Mouse (Mus musculus) common myeloid progenitor, adult 5-6 weeks (primary cell): ENCODE results near the gene 2310046K23Rik. TPM values are rescaled to one million over a fixed set of nuclear protein-coding genes. Genes with fewer than 3 reads are reported as not detected.
"Not testable (repeated sequence)": the region's sequence is repeated elsewhere in the genome, so short reads cannot be mapped to it uniquely, and the experiment has no call there.

Source experiments
- ATAC-seq: replicated peaks from 2 replicates; pipeline ENCODE4 v1.8.0; 2016; ENCODE audit warnings: low read depth, mild to moderate bottlenecking, moderate TSS enrichment, inconsistent platforms; ENCODE audit not compliant: poor library complexity, severe bottlenecking
- total RNA-seq: library from RNA; stranded (forward); fragments of 200-1000, 187-1606 nt; gene quantifications from 2 replicates; pipeline ENCODE4 v1.2.3, GENCODE M21; 2017

The 2310046K23Rik gene
- not detected in 2 replicates for total RNA-seq

- ATAC-seq, result no peak
These were observed at the start of gene 2310046K23Rik for GRCm38 (mm10) chr3:92534411-92534810. Gene 2310046K23Rik, minus strand, starts transcription at chr3:92534511.

- ATAC-seq, result no peak
These were observed 49.0 kb upstream of the 2310046K23Rik start for GRCm38 (mm10) chr3:92583164-92583826.

- no peak for ATAC-seq
These were observed 45.2 kb upstream of the 2310046K23Rik start for GRCm38 (mm10) chr3:92579508-92579907.

GRCm38 (mm10) chr3:92578652-92579413 lies 44.5 kb upstream of the 2310046K23Rik start:
- ATAC-seq, result no peak

- ATAC-seq, result 0 out of 2 replicates have a peak, but pooled peaks have one; percentile 32
These were observed 39.2 kb upstream of the 2310046K23Rik start, which contains the start of gene Ivl for GRCm38 (mm10) chr3:92573449-92574041. Gene Ivl, minus strand, starts transcription at chr3:92573735.

- ATAC-seq, result no peak
These were observed 38.3 kb upstream of the 2310046K23Rik start for GRCm38 (mm10) chr3:92572514-92573155.

GRCm38 (mm10) chr3:92568752-92569151 lies 34.4 kb upstream of the 2310046K23Rik start:
- no peak for ATAC-seq

- ATAC-seq, result no peak
These were observed 31.1 kb upstream of the 2310046K23Rik start for GRCm38 (mm10) chr3:92565418-92565817.

GRCm38 (mm10) chr3:92512325-92512724 lies 22.0 kb downstream of the 2310046K23Rik start:
- ATAC-seq, result no peak

GRCm38 (mm10) chr3:92510786-92511185 lies 23.5 kb downstream of the 2310046K23Rik start:
- no peak for ATAC-seq

GRCm38 (mm10) chr3:92508185-92508584 lies 26.1 kb downstream of the 2310046K23Rik start:
- ATAC-seq, result no peak

- ATAC-seq, result no peak
These were observed 30.8 kb downstream of the 2310046K23Rik start for GRCm38 (mm10) chr3:92503528-92503927.

- ATAC-seq, result no peak
These were observed 33.9 kb downstream of the 2310046K23Rik start, which contains the start of gene Sprr4 for GRCm38 (mm10) chr3:92500393-92500792. Gene Sprr4, minus strand, starts transcription at chr3:92500493.

- ATAC-seq, result not testable (repeated sequence)
These were observed 44.0 kb downstream of the 2310046K23Rik start for GRCm38 (mm10) chr3:92490262-92490661.

- ATAC-seq, result no peak
These were observed 48.0 kb downstream of the 2310046K23Rik start for GRCm38 (mm10) chr3:92486307-92486706.

GRCm38 (mm10) chr3:92485863-92486262 lies 48.4 kb downstream of the 2310046K23Rik start, which contains the start of gene Sprr1a:
Gene Sprr1a, minus strand, starts transcription at chr3:92485895.
- ATAC-seq, result no peak
